Mouse (Mus musculus) gastrocnemius, postnatal 10 days (tissue): ENCODE measurements around the gene Ralgapa2. TPM values are rescaled to one million over a fixed set of nuclear protein-coding genes. Genes with fewer than 3 reads are reported as not detected.

Source experiments
- DNase-seq: peaks from one replicate; pipeline ENCODE4 v3.0.0; 2021; ENCODE audit warnings: mixed read lengths
- total RNA-seq, 2 experiments: library from RNA; stranded (reverse); gene quantifications; 2 replicates each; pipeline ENCODE4 v1.2.3; 2021

Gene Ralgapa2
- total RNA-seq, 2 experiments from 2014 or later = 4.2 to 7.0 TPM

DNA sequence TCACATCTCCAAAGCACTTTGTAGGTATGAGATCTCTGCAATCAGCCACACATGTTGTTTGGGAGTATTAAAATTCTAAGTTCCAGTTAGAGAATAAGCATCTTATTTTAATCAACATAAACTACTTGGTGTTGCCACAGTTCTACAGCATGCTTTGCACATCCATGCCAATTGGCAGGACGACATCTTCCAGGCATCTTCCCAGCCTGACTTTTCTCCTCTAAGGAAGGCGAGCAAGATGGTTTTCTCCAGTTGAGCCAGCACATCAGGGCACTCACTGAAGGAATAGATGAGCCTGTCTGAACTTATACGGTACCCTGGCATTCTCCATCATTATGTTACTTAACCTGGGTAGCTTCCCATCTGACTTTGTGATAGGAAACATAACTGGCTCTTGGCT is 83.4 kb downstream of the Ralgapa2 start:
- no peak for DNase-seq

DNA sequence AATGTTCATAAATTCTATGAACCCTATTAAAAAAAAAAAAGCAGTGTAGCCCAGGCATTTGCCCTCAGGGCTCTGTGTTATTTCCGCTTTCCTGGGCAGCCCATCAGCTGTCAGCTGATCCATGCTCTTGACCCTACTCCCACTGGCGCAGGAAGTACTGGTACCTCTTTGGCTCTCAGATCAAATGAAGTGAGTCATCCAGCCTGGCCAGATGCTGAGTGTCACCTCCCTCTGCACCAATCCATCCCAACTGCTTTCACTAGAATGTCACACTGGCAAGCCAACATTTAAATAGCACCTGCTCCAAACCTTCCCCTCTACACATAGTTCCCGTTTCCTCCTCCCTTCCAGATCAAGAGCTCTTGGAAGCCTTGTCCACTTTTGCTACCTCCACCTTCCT is 84.8 kb downstream of the Ralgapa2 start:
- no peak for DNase-seq

GRCm38 (mm10) chr2:146426321-146426720 is 85.8 kb downstream of the Ralgapa2 start:
- DNase-seq = no peak

DNA sequence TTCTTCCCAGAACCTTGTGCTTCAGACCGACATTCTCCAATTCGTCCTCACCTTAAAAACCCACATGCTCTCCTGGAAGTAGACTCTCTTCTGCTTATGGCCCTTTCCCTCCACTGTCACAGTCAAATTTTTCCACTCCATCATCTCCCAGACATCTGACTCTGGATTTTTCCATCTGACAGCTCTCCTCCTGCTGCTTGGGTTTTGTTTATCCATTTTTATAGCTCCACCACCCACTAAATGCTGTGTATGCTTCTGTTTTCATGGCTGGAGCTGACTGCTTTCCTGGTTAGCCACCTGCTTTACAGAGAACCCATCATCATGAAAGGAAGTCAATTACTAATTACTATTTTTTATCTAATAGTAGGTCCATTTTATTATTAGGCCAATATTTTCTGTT is 86.9 kb downstream of the Ralgapa2 start:
- DNase-seq = no peak

GRCm38 (mm10) chr2:146423710-146424301 is 88.3 kb downstream of the Ralgapa2 start:
- no peak for DNase-seq

DNA sequence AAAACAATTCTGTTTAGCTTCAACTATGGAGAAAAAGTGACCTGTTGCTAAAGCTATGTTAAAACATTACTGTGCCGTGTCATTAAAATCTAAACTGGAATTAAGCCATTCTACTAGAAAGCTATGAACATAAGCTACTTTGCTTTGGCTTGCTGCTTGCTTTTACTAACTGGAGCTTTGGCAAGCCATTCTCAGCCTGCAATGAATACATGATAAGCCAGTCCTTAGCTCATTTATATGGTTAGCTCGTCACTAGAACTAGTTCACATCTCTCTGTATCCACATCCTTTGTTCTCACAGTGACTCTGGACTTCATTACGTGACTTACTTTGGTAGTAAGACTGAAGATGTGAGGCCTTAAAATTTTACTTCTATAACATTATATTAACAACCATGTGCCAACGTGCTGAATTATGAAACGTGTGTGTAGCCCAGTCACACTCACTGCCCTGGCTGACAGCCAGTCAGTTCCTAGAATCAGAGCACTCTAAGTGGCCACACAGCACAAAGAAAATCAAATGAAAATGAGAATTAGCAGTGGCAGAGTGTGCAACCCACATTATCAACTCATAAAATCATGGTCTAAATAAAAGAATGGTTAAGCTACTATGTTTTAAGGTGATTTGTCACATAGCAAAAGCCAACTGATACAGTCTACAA is 89.0 kb downstream of the Ralgapa2 start:
- DNase-seq = no peak

DNA sequence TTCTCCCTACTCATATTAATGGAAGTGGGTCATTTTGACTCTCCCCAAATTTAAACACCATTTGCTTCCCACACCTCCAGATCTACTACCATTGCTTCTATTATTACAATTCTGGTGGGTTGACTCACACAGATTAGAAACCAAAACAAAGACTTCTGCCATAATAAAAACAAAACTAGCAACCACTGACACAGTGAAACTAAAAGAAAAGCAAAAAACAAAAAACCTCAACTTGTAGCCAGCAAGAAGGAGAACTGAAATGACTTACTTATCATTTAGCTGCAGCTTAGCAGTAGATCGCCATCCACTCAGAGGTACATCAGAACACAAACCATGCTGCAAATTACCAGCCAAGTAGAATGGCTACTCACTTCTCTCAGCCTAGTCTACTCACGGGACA is 95.9 kb downstream of the Ralgapa2 start:
- DNase-seq = no peak

DNA sequence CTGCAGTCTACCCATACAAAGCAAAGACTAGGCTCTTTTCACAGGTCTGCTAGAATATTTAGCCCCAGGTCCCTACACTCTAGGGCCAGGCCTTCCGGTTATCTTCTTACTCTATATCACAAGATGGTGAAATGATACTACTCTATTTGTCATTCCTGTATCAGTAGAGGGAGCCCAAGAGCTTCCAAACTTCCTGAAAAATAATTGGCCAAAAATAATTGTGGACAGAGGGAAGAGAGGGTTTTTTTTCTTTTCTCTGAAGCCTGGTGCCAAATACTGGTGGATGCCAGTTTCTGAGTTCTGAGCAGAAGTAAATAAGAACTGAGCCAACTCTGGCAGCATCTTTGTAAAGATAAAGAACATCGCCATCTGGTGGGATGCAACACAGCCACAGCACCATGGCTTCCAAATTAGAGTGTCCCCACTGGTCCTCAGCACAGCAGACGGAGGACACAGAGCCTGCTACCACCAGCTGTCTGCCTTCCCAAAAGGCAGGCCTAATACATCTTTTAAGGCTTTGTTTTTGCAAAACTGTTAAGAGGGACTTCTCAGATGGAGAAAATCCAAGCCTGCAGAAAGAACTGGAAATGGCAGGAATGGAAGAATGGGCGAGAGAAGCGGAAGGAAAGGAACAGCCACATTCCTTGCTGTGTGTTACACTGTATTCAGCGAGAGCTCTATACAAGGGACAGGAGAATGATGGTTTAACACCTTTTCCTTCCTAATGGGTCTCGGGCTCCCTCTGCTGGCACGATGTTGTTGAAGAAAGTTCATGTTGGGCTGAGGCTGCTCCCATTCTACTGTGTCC is 97.5 kb downstream of the Ralgapa2 start:
- DNase-seq = peak; percentile 81

DNA sequence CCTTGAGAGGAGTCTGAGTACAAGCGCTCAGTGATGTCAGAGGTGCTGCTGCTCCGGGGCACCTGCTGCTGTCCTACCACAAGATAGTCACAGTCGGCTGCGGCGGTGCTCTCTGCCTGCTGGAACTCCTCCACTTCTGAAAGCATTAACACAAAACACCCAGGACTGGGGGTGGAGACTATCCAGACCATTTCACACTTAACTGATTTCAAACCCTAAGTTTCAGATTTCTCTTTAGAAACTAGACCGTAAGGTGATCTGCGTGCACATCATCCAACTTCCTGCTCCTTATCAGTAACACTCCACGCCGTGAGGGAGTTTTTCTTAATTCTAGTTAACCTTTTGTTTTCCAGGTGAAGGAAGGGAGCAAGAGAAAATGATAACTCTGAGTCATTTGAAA is 99.4 kb downstream of the Ralgapa2 start:
- DNase-seq = no peak

- no peak for DNase-seq
Observed at GRCm38 (mm10) chr2:146411904-146412303, 100.2 kb downstream of the Ralgapa2 start.

GRCm38 (mm10) chr2:146407078-146407477 is 105.1 kb downstream of the Ralgapa2 start:
- DNase-seq = no peak

- DNase-seq = no peak
Observed at GRCm38 (mm10) chr2:146401588-146401987, 110.6 kb downstream of the Ralgapa2 start.

- no peak for DNase-seq
Observed at GRCm38 (mm10) chr2:146400738-146401137, 111.4 kb downstream of the Ralgapa2 start.

DNA sequence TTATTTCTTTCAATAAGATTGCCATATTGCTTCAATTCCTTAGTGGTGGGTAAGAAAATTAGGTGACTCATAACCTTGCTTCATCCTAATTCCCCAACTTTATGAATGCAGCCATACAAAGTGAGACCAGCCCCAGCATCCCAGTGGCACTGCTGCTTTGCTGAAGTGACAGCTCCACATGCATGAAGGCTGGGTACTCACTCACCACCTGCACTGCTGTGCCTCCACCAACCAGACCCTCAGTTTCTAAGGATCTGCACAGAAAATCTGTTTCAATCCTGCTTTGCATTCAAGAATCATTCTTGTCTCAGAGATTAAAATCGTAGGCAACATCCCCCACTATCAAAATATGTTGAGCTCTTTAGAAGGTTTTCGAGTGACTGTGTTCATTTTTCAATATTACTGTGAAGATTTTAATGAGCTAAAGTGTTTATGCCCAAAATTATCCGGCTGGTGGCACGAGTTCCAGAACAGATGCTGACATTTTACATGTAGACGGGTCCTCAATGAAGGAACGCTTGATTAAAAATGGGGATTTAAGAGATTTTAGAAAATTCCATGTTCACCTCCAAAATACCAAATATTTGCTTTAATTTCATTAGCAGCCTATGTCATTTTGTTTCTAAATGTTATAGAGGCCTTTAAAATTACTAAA is 113.8 kb downstream of the Ralgapa2 start:
- no peak for DNase-seq

- DNase-seq = no peak
Observed at GRCm38 (mm10) chr2:146387211-146387610, 124.9 kb downstream of the Ralgapa2 start.

DNA sequence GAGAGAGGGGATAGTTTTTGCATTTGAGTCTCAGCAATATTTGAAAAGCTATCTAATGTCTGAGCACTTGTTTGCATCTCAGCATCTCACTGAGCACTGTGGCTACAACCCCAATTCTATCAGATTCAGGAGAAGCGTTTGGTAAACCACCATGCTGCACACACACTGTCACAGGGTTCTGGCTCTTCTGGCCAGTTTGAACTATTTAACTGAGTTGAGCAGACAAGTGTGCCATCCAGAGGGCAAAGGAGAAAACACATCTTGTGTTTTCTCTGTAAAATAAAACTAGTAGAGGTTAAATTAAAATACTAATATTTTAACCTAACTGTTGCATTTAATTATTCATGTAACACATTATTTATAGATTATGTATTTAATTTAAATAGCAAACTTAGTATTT is 127.6 kb downstream of the Ralgapa2 start:
- no peak for DNase-seq

- DNase-seq = no peak
Observed at GRCm38 (mm10) chr2:146376293-146376692, 135.9 kb downstream of the Ralgapa2 start.

- no peak for DNase-seq
Observed at GRCm38 (mm10) chr2:146366098-146366497, 146.0 kb downstream of the Ralgapa2 start.

DNA sequence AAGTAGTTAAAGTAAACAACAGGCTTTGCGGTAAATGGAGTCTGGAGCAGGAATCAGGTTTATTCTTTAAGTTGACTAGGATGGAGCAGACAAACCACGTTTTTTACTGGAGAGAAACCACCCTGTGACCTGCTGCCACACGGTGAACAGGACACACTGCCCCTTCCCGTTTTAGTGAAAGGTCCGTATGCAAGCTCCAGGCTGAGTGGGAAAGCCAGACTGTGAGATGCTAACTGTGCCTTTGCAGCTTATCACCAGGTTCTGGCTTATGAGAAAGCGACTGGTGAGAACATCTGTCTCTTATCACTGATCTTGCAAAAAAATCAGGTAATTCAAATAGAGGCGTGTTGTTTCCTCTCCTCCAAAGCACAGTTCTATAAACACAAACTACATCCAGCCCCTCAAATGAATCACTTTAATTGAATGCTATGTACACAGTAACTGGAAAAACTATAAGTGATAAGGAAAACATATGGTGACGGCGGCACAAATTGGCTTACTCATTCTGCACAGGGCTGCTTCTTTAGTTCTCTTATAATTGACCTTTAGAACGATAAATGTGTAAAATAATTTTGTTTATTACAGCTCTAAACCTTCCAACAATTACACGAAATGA is 146.7 kb downstream of the Ralgapa2 start:
- no peak for DNase-seq

GRCm38 (mm10) chr2:146363483-146363882 is 148.7 kb downstream of the Ralgapa2 start:
- no peak for DNase-seq

- no peak for DNase-seq
Observed at GRCm38 (mm10) chr2:146362932-146363331, 149.2 kb downstream of the Ralgapa2 start.

DNA sequence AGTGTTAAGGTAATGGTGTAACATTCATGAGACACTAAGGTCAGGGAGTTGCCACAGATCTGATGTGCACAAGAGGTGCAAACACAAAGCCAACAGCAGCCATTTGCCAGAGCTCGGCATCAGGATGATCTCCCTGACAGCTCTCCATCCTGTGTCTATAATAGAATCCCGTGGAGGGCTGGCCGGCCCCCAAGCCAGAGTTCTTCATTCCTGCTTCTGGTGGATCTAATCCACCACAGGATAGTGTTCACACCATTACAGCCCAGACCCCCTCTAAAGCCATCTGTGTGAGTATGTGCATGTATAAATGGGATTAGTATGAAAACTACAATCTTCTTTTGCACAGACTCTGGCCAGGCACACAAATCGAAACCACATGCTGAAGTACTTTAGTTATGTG is 150.2 kb downstream of the Ralgapa2 start:
- no peak for DNase-seq
